ENCODE assay signal across 8 mouse cellular contexts in genomic region chrX:140277327-140277947, GRCm38 (mm10).
DNase-seq lines count a peak whose midpoint lies in the region; ATAC-seq lines count a peak whose summit lies in the region.

No protein-coding gene starts in this region.

- no peak for DNase-seq in heart, postnatal 25 days (ENCODE audit: low spot score)
- peak; percentile 33 for DNase-seq in ES-CJ7 (ENCODE audit: low read depth, low spot score)
- no peak for DNase-seq in embryonic facial prominence, embryonic 10.5 days (ENCODE audit: low spot score)
- DNase-seq in midbrain, embryonic 14.5 days, result peak; percentile 65
- no peak for DNase-seq in urinary bladder, postnatal 14 days (ENCODE audit: low spot score)
- DNase-seq in urinary bladder, adult 18-20 months (ENCODE audit: low spot score in 2 of 2), result no peak

- peaks cover 90% of the 10 kb centered on the region for H3K27me3 ChIP-seq in heart, embryonic 13.5 days (replicated peaks)
- peaks cover 99% of the 10 kb centered on the region for H3K27me3 ChIP-seq in embryonic facial prominence, embryonic 10.5 days (replicated peaks; ENCODE audit: low read depth, poor library complexity, severe bottlenecking)
- H3K27me3 ChIP-seq in intestine, embryonic 15.5 days (replicated peaks), result peaks cover 48% of the 10 kb centered on the region
- no peaks in the 10 kb centered on the region for H3K27me3 ChIP-seq in midbrain, embryonic 14.5 days (ENCODE audit: control insufficient read depth, insufficient read depth, low read length)

- H3K36me3 ChIP-seq in heart, embryonic 13.5 days, result no peaks in the 10 kb centered on the region
- no peaks in the 10 kb centered on the region for H3K36me3 ChIP-seq in embryonic facial prominence, embryonic 10.5 days (replicated peaks)
- H3K36me3 ChIP-seq in intestine, embryonic 15.5 days, result no peaks in the 10 kb centered on the region
- H3K36me3 ChIP-seq in midbrain, embryonic 14.5 days (ENCODE audit: control insufficient read depth, insufficient read depth, low read length), result no peaks in the 10 kb centered on the region

- no peaks in the 10 kb centered on the region for H3K9me3 ChIP-seq in heart, embryonic 13.5 days
- no peaks in the 10 kb centered on the region for H3K9me3 ChIP-seq in embryonic facial prominence, embryonic 10.5 days
- no peaks in the 10 kb centered on the region for H3K9me3 ChIP-seq in intestine, embryonic 15.5 days
- no peaks in the 10 kb centered on the region for H3K9me3 ChIP-seq in midbrain, embryonic 14.5 days (ENCODE audit: control insufficient read depth, low read length)

- WGBS in heart, embryonic 13.5 days, result 12% methylated on average over 42 of the region's 54 CpGs
- WGBS in embryonic facial prominence, embryonic 10.5 days, result 16% methylated on average over 53 of the region's 54 CpGs
- WGBS in intestine, embryonic 15.5 days, result 17% methylated on average over 44 of the region's 54 CpGs
- WGBS in midbrain, embryonic 14.5 days, result 15% methylated on average over 40 of the region's 54 CpGs

- peak overlapping the region; percentile 77 for H3K9ac ChIP-seq in heart, embryonic 13.5 days
- H3K9ac ChIP-seq in intestine, embryonic 15.5 days, result peak overlapping the region; percentile 23; the same call in 1 of the 2 replicates
- H3K9ac ChIP-seq in midbrain, embryonic 14.5 days (replicated peaks; ENCODE audit: low read length), result peak overlapping the region; percentile 70

- no peak for ATAC-seq in heart, embryonic 13.5 days (ENCODE audit: extremely low read depth, insufficient number of reproducible peaks, low FRiP score, low TSS enrichment)
- ATAC-seq in intestine, embryonic 15.5 days, result peak; percentile 53
- ATAC-seq in midbrain, embryonic 14.5 days (ENCODE audit: low FRiP score, low TSS enrichment), result peak; percentile 75

- H3K27ac ChIP-seq in heart, embryonic 13.5 days (replicated peaks), result no peak overlapping the region
- H3K27ac ChIP-seq in embryonic facial prominence, embryonic 10.5 days (replicated peaks), result peak overlapping the region; percentile 66; the same call in 1 of the 2 replicates
- no peak overlapping the region for H3K27ac ChIP-seq in intestine, embryonic 15.5 days
- H3K27ac ChIP-seq in midbrain, embryonic 14.5 days (replicated peaks; ENCODE audit: low read depth, low read length), result peak overlapping the region; percentile 72

- peak overlapping the region; percentile 64 for H3K4me3 ChIP-seq in heart, embryonic 13.5 days
- H3K4me3 ChIP-seq in embryonic facial prominence, embryonic 10.5 days, result peak overlapping the region; percentile 68
- peak overlapping the region; percentile 48 for H3K4me3 ChIP-seq in intestine, embryonic 15.5 days (replicated peaks)
- H3K4me3 ChIP-seq in midbrain, embryonic 14.5 days (replicated peaks; ENCODE audit: low read depth, low read length), result peak overlapping the region; percentile 53

- intact Hi-C loops in heart, postnatal 25 days (cut with DNase I), result no loop called here

- H3K4me2 ChIP-seq in heart, embryonic 13.5 days, result peak overlapping the region; percentile 87
- H3K4me2 ChIP-seq in intestine, embryonic 15.5 days (replicated peaks), result peak overlapping the region; percentile 84
- peak overlapping the region; percentile 56 for H3K4me2 ChIP-seq in midbrain, embryonic 14.5 days (ENCODE audit: low read length)

- 0 out of 2 replicates have a peak, but pooled peaks cover 5% of the 10 kb centered on the region for H3K4me1 ChIP-seq in heart, embryonic 13.5 days
- H3K4me1 ChIP-seq in embryonic facial prominence, embryonic 10.5 days, result 0 out of 2 replicates have a peak, but pooled peaks cover 8% of the 10 kb centered on the region
- 0 out of 2 replicates have a peak, but pooled peaks cover 4% of the 10 kb centered on the region for H3K4me1 ChIP-seq in intestine, embryonic 15.5 days (replicated peaks)
- H3K4me1 ChIP-seq in midbrain, embryonic 14.5 days (ENCODE audit: control insufficient read depth, insufficient read depth, low read length), result no peaks in the 10 kb centered on the region

Comparison
In these comparisons a context has a peak if more than half of its experiments do, and no peak if none do; other contexts are left out.
1. H3K27ac ChIP-seq: peak in embryonic facial prominence, embryonic 10.5 days (single experiment) and midbrain, embryonic 14.5 days (single experiment); none in heart, embryonic 13.5 days (single experiment) and intestine, embryonic 15.5 days (single experiment).
2. H3K9ac ChIP-seq: peak in every context shown above with its lines; median percentile 77 in heart, embryonic 13.5 days; 70 in midbrain, embryonic 14.5 days; 23 in intestine, embryonic 15.5 days.
3. DNase-seq: peak in ES-CJ7 (single experiment) and midbrain, embryonic 14.5 days (single experiment); none in heart, postnatal 25 days (single experiment), embryonic facial prominence, embryonic 10.5 days (single experiment), urinary bladder, postnatal 14 days (single experiment) and urinary bladder, adult 18-20 months (0 of 2).
4. Peak in every context shown above with its lines, with median percentiles within 50 percentile points of each other: H3K4me2 ChIP-seq and H3K4me3 ChIP-seq.